Mouse (Mus musculus): ENCODE measurements around the gene Sh3bp5. TPM values are rescaled to one million over a fixed set of nuclear protein-coding genes. Genes with fewer than 3 reads are reported as not detected.

Gene Sh3bp5
- polyA plus RNA-seq, 2 experiments: 6.4 to 14.7 TPM

- peak; percentile 97 to 98 (median 97) for DNase-seq (ENCODE audit: low read depth in 3 of 3, low spot score in 3 of 3)
- Histone ChIP-seq H3K27me3 (ENCODE audit: control insufficient read depth, insufficient read depth, low read length) (no peaks in the 10 kb centered on the region), H3K4me3 (ENCODE audit: insufficient read depth in 1 of 2, low read depth in 2 of 2, low read length in 2 of 2) (peak within 1 kb of the TSS; percentile 80 to 94), H3K4me2 (ENCODE audit: low read depth) (peak within 1 kb of the TSS; percentile 96), H3K36me3 (replicated peaks; ENCODE audit: control insufficient read depth, insufficient read depth, low read depth) (peaks cover 5% of the 10 kb centered on the region), H3K27ac (peak within 1 kb of the TSS; percentile 88), H3K4me1 (replicated peaks; ENCODE audit: control insufficient read depth in 2 of 2, insufficient read depth in 2 of 2, low read length in 1 of 2) (peaks cover 6 to 10% of the 10 kb centered on the region in 2 experiments), H3K9me3 (ENCODE audit: control insufficient read depth, low read length) (no peaks in the 10 kb centered on the region), H3K9ac (replicated peaks) (peak within 1 kb of the TSS; percentile 99)
- under 1% methylated on average over 75 of the region's 78 CpGs for WGBS (ENCODE audit: insufficient replicate concordance)
- peak; percentile 98 for ATAC-seq (ENCODE audit: insufficient read depth)
- TF ChIP-seq CTCF (IDR thresholded peaks at IDR 0.05; ENCODE audit: low read depth): peak; percentile 69
- no peak for TF ChIP-seq EP300 (IDR thresholded peaks at IDR 0.05; ENCODE audit: low read depth)
These were observed 99.3 kb downstream of the Sh3bp5 start, which contains the start of gene Capn7 for GRCm38 (mm10) chr14:31336369-31337155. Gene Capn7 (plus strand): TSS chr14:31336638.

DNA sequence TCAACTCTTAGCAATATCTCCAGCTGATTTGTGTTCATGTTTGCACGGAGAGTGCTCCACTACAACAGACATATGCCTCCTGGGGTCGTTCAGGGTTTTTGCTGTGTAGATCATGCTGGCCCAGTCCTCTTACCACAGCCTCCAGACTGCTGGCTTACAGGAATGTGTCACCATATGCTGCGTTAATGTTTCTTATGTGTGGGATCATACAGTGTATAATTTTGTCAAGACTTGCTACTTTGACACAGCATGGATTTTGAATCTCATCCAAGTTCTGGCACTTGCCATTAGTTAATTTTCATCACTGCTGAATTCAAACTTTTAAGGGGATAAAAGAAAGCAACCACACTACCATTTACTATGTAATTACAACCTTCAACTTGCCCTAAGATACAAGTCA, 100.1 kb downstream of the Sh3bp5 start:
- TF ChIP-seq CTCF (IDR thresholded peaks at IDR 0.05; ENCODE audit: low read depth) (no peak), EP300 (IDR thresholded peaks at IDR 0.05; ENCODE audit: low read depth) (no peak)
- Histone ChIP-seq H3K9ac (replicated peaks) (peak overlapping the region; percentile 59), H3K27me3 (ENCODE audit: control insufficient read depth, insufficient read depth, low read length) (no peaks in the 10 kb centered on the region), H3K27ac (peak overlapping the region; percentile 52), H3K4me1 (replicated peaks; ENCODE audit: control insufficient read depth in 2 of 2, insufficient read depth in 2 of 2, low read length in 1 of 2) (peaks cover 6 to 10% of the 10 kb centered on the region in 2 experiments), H3K9me3 (ENCODE audit: control insufficient read depth, low read length) (no peaks in the 10 kb centered on the region), H3K36me3 (replicated peaks; ENCODE audit: control insufficient read depth, insufficient read depth, low read depth) (peaks cover 4% of the 10 kb centered on the region), H3K4me3 (ENCODE audit: insufficient read depth in 1 of 2, low read depth in 2 of 2, low read length in 2 of 2) (peak overlapping the region; percentile 56 to 94), H3K4me2 (ENCODE audit: low read depth) (peak overlapping the region; percentile 73)
- ATAC-seq (ENCODE audit: insufficient read depth) (no peak), DNase-seq (ENCODE audit: low read depth in 3 of 3, low spot score in 3 of 3) (no peak)
- WGBS (ENCODE audit: insufficient replicate concordance): 45% methylated on average over 3 of the region's 3 CpGs

DNA sequence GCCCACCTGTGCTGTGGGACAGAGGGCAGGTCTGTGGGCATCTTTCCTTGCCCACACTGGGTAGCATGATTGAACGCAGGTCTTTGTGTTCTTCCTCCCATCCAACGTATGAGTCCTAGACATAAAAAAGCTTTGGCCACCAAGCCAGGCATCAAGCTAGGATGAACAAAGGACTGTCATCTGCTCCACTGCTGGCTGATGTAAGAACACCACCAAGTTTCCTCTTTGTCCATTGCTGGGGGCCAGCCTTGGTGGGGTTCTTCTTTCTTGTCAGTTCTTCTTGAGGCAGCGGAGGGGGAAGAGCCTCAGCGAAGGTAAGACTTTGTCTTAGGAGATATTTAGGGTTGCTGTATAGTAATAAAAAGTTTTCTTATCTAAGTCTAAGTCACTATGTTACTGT, 104.9 kb downstream of the Sh3bp5 start:
- no peaks in the 10 kb centered on the region for H3K9me3 ChIP-seq (ENCODE audit: control insufficient read depth, low read length)
- TF ChIP-seq EP300 (IDR thresholded peaks at IDR 0.05; ENCODE audit: low read depth) (no peak), CTCF (IDR thresholded peaks at IDR 0.05; ENCODE audit: low read depth) (no peak)
- no peaks in the 10 kb centered on the region for H3K27me3 ChIP-seq (ENCODE audit: control insufficient read depth, insufficient read depth, low read length)
- H3K4me2 ChIP-seq (ENCODE audit: low read depth): no peak overlapping the region
- WGBS (ENCODE audit: insufficient replicate concordance): 50% methylated on average over 4 of the region's 4 CpGs
- no peaks in the 10 kb centered on the region for H3K36me3 ChIP-seq (replicated peaks; ENCODE audit: control insufficient read depth, insufficient read depth, low read depth)
- H3K27ac ChIP-seq: no peak overlapping the region
- H3K9ac ChIP-seq (replicated peaks): no peak overlapping the region
- H3K4me3 ChIP-seq (ENCODE audit: insufficient read depth in 1 of 2, low read depth in 2 of 2, low read length in 2 of 2): no peak overlapping the region
- no peak for ATAC-seq (ENCODE audit: insufficient read depth)
- H3K4me1 ChIP-seq (replicated peaks; ENCODE audit: control insufficient read depth in 2 of 2, insufficient read depth in 2 of 2, low read length in 1 of 2): peaks cover 0 to 2% of the 10 kb centered on the region in 2 experiments; a peak in 3 of 4 replicates
- no peak for DNase-seq (ENCODE audit: low read depth in 3 of 3, low spot score in 3 of 3)

- H3K27me3 ChIP-seq (ENCODE audit: control insufficient read depth, insufficient read depth, low read length): no peaks in the 10 kb centered on the region
- no peaks in the 10 kb centered on the region for H3K9me3 ChIP-seq (ENCODE audit: control insufficient read depth, low read length)
- no peak for ATAC-seq (ENCODE audit: insufficient read depth)
- H3K27ac ChIP-seq: no peak overlapping the region
- H3K4me1 ChIP-seq (replicated peaks; ENCODE audit: control insufficient read depth in 2 of 2, insufficient read depth in 2 of 2, low read length in 1 of 2): no peaks in the 10 kb centered on the region
- no peak overlapping the region for H3K4me2 ChIP-seq (ENCODE audit: low read depth)
- no peak for TF ChIP-seq EP300 (IDR thresholded peaks at IDR 0.05; ENCODE audit: low read depth)
- TF ChIP-seq CTCF (IDR thresholded peaks at IDR 0.05; ENCODE audit: low read depth): no peak
- WGBS (ENCODE audit: insufficient replicate concordance): 39% methylated on average over 2 of the region's 2 CpGs
- no peak for DNase-seq (ENCODE audit: low read depth in 3 of 3, low spot score in 3 of 3)
- H3K9ac ChIP-seq (replicated peaks): no peak overlapping the region
- no peaks in the 10 kb centered on the region for H3K36me3 ChIP-seq (replicated peaks; ENCODE audit: control insufficient read depth, insufficient read depth, low read depth)
- no peak overlapping the region for H3K4me3 ChIP-seq (ENCODE audit: insufficient read depth in 1 of 2, low read depth in 2 of 2, low read length in 2 of 2)
These were observed 106.1 kb downstream of the Sh3bp5 start for GRCm38 (mm10) chr14:31329741-31330140.

- no peak overlapping the region for H3K4me3 ChIP-seq (ENCODE audit: insufficient read depth in 1 of 2, low read depth in 2 of 2, low read length in 2 of 2)
- no peak overlapping the region for H3K4me2 ChIP-seq (ENCODE audit: low read depth)
- TF ChIP-seq EP300 (IDR thresholded peaks at IDR 0.05; ENCODE audit: low read depth) (no peak), CTCF (IDR thresholded peaks at IDR 0.05; ENCODE audit: low read depth) (peak; percentile 44; the same call in 1 of the 2 replicates)
- WGBS (ENCODE audit: insufficient replicate concordance): 52% methylated on average over 4 of the region's 4 CpGs
- H3K27ac ChIP-seq: no peak overlapping the region
- H3K9ac ChIP-seq (replicated peaks): no peak overlapping the region
- peaks cover 0 to 12% of the 10 kb centered on the region in 2 experiments; a peak in 2 of 4 replicates for H3K4me1 ChIP-seq (replicated peaks; ENCODE audit: control insufficient read depth in 2 of 2, insufficient read depth in 2 of 2, low read length in 1 of 2)
- no peaks in the 10 kb centered on the region for H3K9me3 ChIP-seq (ENCODE audit: control insufficient read depth, low read length)
- H3K36me3 ChIP-seq (replicated peaks; ENCODE audit: control insufficient read depth, insufficient read depth, low read depth): no peaks in the 10 kb centered on the region
- no peaks in the 10 kb centered on the region for H3K27me3 ChIP-seq (ENCODE audit: control insufficient read depth, insufficient read depth, low read length)
- ATAC-seq (ENCODE audit: insufficient read depth): no peak
- DNase-seq (ENCODE audit: low read depth in 3 of 3, low spot score in 3 of 3): no peak
These were observed 108.2 kb downstream of the Sh3bp5 start for GRCm38 (mm10) chr14:31327681-31328080.
